Mouse (Mus musculus) inflammation-experienced regulatory T-cells, adult 16 weeks (primary cell): ENCODE measurements around the gene Cux1. TPM values are rescaled to one million over a fixed set of nuclear protein-coding genes. Genes with fewer than 3 reads are reported as not detected.

Source experiments
- polyA plus RNA-seq: library from polyadenylated mRNA; unstranded; fragments of 100-300 nt; shearing (Covaris generic); gene quantifications from one replicate; pipeline ENCODE4 v1.2.1, GENCODE M21; 2017

Cux1 gene
- polyA plus RNA-seq: 49.5 TPM

DNA sequence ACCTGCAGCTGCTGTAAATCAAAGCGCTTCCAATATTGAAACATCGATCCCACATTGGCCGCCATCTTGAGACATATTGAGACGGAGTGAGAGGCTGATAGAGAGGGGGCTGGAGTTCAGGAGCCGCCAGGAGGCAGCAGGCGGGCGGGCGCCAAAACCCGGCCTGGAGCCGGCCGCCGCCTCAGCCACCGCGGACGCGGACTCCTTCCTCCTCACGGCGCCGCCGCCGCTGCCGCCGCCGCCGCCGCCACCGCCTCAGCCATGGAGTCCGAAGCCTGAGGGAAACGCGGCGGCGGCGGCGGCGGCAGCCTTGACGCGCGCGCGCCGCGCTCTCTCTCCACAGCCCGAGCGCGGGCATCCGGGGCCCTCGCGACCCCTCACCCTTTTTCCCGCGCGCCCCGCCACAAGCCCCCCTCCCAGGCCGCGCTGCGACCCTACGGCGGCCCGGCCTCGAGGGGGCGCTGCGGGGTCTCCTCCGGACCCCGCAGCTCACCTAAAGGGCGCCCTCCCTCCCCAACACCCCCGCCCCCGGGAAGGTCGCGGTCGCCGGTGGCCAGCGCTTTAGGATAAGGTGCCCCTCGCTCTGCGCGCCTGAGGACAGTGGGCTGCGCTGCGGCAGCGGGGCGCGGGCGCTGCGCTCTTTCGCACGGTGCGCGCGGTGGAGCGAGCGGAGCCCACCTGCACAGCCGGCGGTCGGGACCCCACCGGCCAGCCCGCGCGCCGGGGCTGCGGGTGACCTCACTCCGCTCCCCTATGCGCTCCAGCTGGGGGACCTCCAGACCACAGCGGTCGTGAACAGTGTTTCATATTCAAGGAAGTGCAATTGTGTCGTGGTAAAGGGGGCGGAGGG is at the start of gene Cux1:
Gene Cux1 (minus strand): TSS at position 315 of the 850 bp plus-strand sequence.

DNA sequence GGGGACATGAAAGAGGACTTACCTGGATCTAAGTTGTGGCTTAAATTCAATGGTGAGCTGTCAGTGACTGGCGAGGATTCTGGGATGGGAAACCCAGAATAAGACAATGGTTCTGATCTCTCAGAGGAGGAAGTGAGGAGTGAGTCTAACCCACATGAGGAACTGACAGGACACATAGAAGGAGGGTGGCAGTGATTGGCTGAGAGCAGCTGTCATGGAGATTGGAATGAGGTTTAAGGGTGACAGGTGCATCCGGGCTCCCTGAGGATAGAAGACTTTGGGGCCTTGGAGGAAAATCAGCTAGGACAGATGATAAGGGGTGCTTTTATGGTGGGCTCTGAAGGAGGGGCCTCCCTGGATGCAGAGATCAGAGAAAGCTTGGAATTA is 320.8 kb downstream of the Cux1 start, which contains the start of gene Sh2b2:
Gene Sh2b2 (minus strand): TSS at position 105 of the 387 bp plus-strand sequence.

DNA sequence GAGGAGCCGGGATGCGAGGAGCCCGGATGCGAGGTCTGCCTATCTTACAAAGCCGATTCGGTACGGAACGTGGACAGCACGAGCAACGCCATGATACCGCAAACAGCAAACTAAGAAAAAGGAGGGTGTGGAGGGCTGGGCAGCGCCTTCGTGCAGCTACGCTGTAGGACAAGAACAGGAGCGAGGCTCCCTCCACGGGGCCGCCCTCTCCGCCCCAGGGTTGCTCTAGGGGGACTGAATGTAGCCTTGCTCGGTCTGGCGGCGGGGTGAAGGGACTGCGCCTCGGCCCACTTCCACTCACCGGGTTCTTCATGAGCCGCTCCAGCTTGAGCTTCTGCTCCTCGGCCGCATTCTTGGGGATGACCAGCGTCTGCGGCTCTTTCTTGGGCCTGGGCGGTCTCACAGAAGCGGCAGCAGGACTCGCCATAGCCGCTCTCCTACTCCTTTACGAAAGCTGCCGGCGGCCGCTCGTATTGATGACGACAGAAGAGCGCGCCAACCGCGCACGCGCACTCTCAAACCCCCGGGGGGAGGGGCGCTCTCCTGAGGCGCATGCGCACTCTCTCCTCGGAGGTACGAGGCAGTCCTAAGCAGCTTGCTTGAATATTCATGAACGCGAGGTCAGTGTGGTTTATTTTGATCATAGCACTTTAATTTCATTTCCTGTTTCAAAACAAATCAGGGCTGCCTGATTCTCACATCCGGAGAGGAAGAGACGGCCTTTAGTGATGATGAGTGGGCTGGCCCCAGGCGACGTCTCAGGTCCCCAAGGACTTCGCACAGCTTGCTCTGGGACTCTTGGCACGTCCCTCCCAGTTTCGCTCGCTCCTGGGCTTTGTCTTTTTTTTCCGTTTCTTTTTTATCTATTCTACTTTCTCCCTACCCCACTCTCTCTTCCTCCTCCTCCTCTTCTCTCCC is 368.6 kb downstream of the Cux1 start, which contains the start of gene Prkrip1:
Gene Prkrip1 (minus strand): TSS at position 490 of the 918 bp plus-strand sequence.

Other genes with a start within 250 kb of the Cux1 start
- gene Myl10, start 125.7 kb upstream of the Cux1 start, polyA plus RNA-seq: 0.77 TPM